Mouse (Mus musculus): Measurements from ENCODE around the gene Pla2r1.

- no peak for TF ChIP-seq CTCF (IDR thresholded peaks at IDR 0.05; ENCODE audit: low read depth, low read length)
- TF ChIP-seq GATA1 (IDR thresholded peaks at IDR 0.05; ENCODE audit: borderline replicate concordance, low read length): no peak
- no peak for TF ChIP-seq TAL1 (conservative IDR thresholded peaks at IDR 0.05; ENCODE audit: low read depth, low read length)
- TF ChIP-seq POLR2AphosphoS5 (IDR thresholded peaks at IDR 0.05; ENCODE audit: insufficient replicate concordance, low read depth, low read length): no peak
- TF ChIP-seq GATA2 (IDR thresholded peaks at IDR 0.05; ENCODE audit: borderline replicate concordance, low read depth, low read length): no peak
These were observed 138.8 kb downstream of the Pla2r1 start for GRCm38 (mm10) chr2:60414334-60414733.
